Mouse (Mus musculus): ENCODE data around the gene Socs1. TPM values are rescaled to one million over a fixed set of nuclear protein-coding genes. Genes with fewer than 3 reads are reported as not detected.

The Socs1 gene
- total and polyA plus RNA-seq, 3 experiments, result 1.6 to 13.0 (median 6.2) TPM

DNA sequence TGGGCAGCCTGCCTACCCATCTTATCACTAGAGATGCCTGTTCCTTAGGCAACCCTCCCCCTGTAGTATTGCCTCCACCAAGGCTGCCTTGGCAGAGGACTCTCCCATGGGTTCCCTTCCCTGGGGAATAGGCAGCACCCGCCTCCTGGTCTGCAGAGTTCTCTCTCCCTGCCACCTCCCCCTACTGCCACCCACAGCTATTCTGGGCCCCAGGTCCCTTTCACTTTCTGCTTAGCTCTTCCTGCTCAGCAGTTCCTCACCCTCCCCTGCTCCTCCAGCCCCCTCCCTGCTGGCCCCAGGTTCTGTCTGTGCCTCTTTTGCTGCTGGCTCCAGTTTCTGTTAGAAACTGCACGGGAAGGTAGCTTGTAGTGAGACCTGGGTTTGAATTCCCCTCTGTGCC is 15.7 kb downstream of the Socs1 start:
- TF ChIP-seq TAL1 (conservative IDR thresholded peaks at IDR 0.05; ENCODE audit: low read depth, low read length) (no peak), CTCF (IDR thresholded peaks at IDR 0.05; ENCODE audit: low read depth, low read length) (no peak), POLR2AphosphoS5 (IDR thresholded peaks at IDR 0.05; ENCODE audit: insufficient replicate concordance, low read depth, low read length) (no peak), GATA2 (IDR thresholded peaks at IDR 0.05; ENCODE audit: borderline replicate concordance, low read depth, low read length) (no peak), GATA1 (IDR thresholded peaks at IDR 0.05; ENCODE audit: borderline replicate concordance, low read length) (no peak)
- no peak for ATAC-seq (ENCODE audit: extremely low read depth, insufficient number of reproducible peaks, low FRiP score, poor library complexity, severe bottlenecking)
- Histone ChIP-seq H3K9me3 (replicated peaks) (no peaks in the 10 kb centered on the region), H3K36me3 (replicated peaks) (no peaks in the 10 kb centered on the region), H3K4me3 (ENCODE audit: low read depth, low read length) (peak overlapping the region; percentile 66; the same call in 1 of the 2 replicates), H3K27me3 (ENCODE audit: insufficient read depth, low read length) (peaks cover 3% of the 10 kb centered on the region; the same call in 1 of the 2 replicates), H3K4me1 (ENCODE audit: insufficient read depth, low read depth, low read length) (peaks cover 90% of the 10 kb centered on the region)
- DNase-seq (ENCODE audit: low spot score), result peak; percentile 51

DNA sequence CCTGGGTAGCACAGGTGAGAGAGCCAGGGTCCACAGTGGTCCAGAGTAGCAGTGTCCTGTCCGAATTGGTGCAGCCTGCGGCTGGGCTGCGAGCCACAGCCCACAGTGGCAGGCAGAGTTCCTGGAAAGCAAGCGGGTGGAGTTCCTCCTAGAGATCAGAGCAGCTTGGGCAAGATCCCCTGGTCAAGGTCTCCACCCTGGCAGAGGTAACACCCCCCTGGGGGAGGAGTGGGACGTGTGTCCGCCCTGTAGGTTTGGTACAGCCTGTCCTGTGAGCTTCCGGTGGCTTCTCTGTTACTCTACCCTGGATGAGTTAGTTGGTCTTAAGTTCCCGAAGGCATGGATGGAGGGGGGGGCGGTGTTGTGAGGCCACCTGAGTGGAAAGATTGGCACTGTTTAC is 16.5 kb downstream of the Socs1 start:
- peak; percentile 33 for DNase-seq (ENCODE audit: low spot score)
- Histone ChIP-seq H3K36me3 (replicated peaks) (no peaks in the 10 kb centered on the region), H3K27me3 (ENCODE audit: insufficient read depth, low read length) (peaks cover 3% of the 10 kb centered on the region; the same call in 1 of the 2 replicates), H3K4me1 (ENCODE audit: insufficient read depth, low read depth, low read length) (peaks cover 90% of the 10 kb centered on the region), H3K4me3 (ENCODE audit: low read depth, low read length) (peak overlapping the region; percentile 66; the same call in 1 of the 2 replicates), H3K9me3 (replicated peaks) (no peaks in the 10 kb centered on the region)
- TF ChIP-seq POLR2AphosphoS5 (IDR thresholded peaks at IDR 0.05; ENCODE audit: insufficient replicate concordance, low read depth, low read length) (no peak), TAL1 (conservative IDR thresholded peaks at IDR 0.05; ENCODE audit: low read depth, low read length) (no peak), GATA2 (IDR thresholded peaks at IDR 0.05; ENCODE audit: borderline replicate concordance, low read depth, low read length) (no peak), GATA1 (IDR thresholded peaks at IDR 0.05; ENCODE audit: borderline replicate concordance, low read length) (no peak)
- peak; percentile 42 for ATAC-seq (ENCODE audit: extremely low read depth, insufficient number of reproducible peaks, low FRiP score, poor library complexity, severe bottlenecking)

DNA sequence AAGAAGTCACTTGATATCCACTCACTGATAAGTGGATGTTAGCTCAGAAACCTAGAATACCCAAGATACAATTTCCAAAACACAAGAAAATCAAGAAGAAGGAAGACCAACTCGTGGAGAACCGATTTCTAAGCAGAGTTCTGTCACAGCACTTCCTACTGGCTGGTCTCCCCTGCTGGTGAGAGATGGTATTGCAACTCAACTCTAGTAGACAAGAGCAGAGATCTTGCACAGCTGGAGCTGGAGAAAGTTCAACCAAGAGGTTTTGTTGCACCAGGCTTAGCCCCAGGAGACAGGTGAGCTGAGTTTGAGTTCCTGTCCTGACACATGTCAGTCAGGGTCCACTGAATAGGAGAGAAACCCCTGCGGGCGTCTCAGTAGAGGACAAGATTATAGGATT is 18.2 kb downstream of the Socs1 start:
- peaks cover 7% of the 10 kb centered on the region; the same call in 1 of the 2 replicates for H3K27me3 ChIP-seq (ENCODE audit: insufficient read depth, low read length)
- TF ChIP-seq CTCF (IDR thresholded peaks at IDR 0.05; ENCODE audit: low read depth, low read length), result peak; percentile 89
- no peak for TF ChIP-seq GATA1 (IDR thresholded peaks at IDR 0.05; ENCODE audit: borderline replicate concordance, low read length)
- ATAC-seq (ENCODE audit: extremely low read depth, insufficient number of reproducible peaks, low FRiP score, poor library complexity, severe bottlenecking) (no peak), DNase-seq (ENCODE audit: low spot score) (no peak)
- H3K36me3 ChIP-seq (replicated peaks), result no peaks in the 10 kb centered on the region
- H3K9me3 ChIP-seq (replicated peaks), result no peaks in the 10 kb centered on the region
- H3K4me3 ChIP-seq (ENCODE audit: low read depth, low read length), result no peak overlapping the region
- H3K4me1 ChIP-seq (ENCODE audit: insufficient read depth, low read depth, low read length), result peaks cover 89% of the 10 kb centered on the region

DNA sequence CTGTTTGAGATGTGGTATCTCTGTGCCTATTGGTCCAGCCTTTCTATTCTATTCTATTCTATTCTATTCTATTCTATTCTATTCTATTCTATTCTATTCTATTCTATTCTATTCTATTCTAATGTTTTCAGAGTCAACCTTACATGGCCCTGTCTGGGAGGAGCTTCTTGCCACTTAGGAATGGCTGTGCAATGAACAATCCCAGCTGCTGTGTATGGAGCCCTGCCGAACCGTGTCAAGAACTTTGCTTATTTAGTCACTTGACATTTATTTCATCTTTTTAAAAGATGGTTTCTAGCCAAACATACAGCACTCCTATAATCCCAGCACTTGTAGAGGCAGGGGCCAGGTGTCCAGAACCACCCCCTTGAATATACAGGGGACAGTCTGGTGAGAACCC is 21.0 kb downstream of the Socs1 start:
- ATAC-seq (ENCODE audit: extremely low read depth, insufficient number of reproducible peaks, low FRiP score, poor library complexity, severe bottlenecking) (no peak), DNase-seq (ENCODE audit: low spot score) (no peak)
- no peaks in the 10 kb centered on the region for H3K36me3 ChIP-seq (replicated peaks)
- no peaks in the 10 kb centered on the region for H3K9me3 ChIP-seq (replicated peaks)
- no peak overlapping the region for H3K4me3 ChIP-seq (ENCODE audit: low read depth, low read length)
- H3K4me1 ChIP-seq (ENCODE audit: insufficient read depth, low read depth, low read length), result peaks cover 84% of the 10 kb centered on the region
- TF ChIP-seq CTCF (IDR thresholded peaks at IDR 0.05; ENCODE audit: low read depth, low read length), result no peak
- no peak for TF ChIP-seq GATA2 (IDR thresholded peaks at IDR 0.05; ENCODE audit: borderline replicate concordance, low read depth, low read length)
- TF ChIP-seq GATA1 (IDR thresholded peaks at IDR 0.05; ENCODE audit: borderline replicate concordance, low read length), result no peak
- TF ChIP-seq TAL1 (conservative IDR thresholded peaks at IDR 0.05; ENCODE audit: low read depth, low read length), result no peak
- no peak for TF ChIP-seq POLR2AphosphoS5 (IDR thresholded peaks at IDR 0.05; ENCODE audit: insufficient replicate concordance, low read depth, low read length)
- peaks cover 16% of the 10 kb centered on the region for H3K27me3 ChIP-seq (ENCODE audit: insufficient read depth, low read length)

DNA sequence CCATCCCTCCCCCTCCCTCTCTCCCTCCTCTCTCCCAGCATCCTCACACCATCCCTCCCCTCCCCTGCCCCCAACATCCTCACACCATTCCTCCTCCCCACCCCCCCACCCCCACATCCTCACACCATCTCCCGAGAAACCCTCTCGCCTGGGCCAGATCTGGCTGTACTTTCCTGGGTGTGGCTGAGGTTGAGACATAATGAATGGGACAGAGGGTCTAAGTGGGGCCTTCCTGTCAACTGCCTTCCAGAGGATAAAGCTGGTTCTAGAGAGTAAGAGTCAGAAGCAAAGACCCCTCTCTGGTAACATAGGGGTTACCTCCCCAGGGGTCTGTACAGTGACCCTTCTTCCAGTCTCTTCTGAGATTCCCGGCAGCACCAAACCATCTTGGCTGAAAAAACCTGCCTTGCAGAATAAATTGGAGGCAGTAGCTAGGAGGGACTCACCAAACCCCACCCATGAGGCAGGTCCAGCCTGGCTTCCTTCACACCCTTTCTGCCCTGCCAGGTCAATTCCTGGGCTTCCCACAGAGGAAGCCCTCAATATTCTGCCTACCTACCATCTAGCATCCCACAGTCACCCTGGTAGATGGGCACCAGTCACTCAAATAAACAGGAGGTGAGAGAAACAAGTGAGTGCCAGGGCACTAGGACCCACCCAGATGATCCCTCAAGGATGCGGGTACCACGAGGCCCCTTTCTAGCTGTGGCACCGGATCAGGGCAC is 21.6 kb downstream of the Socs1 start:
- no peak for TF ChIP-seq GATA2 (IDR thresholded peaks at IDR 0.05; ENCODE audit: borderline replicate concordance, low read depth, low read length)
- TF ChIP-seq TAL1 (conservative IDR thresholded peaks at IDR 0.05; ENCODE audit: low read depth, low read length), result no peak
- TF ChIP-seq POLR2AphosphoS5 (IDR thresholded peaks at IDR 0.05; ENCODE audit: insufficient replicate concordance, low read depth, low read length), result no peak
- no peak for TF ChIP-seq GATA1 (IDR thresholded peaks at IDR 0.05; ENCODE audit: borderline replicate concordance, low read length)
- no peak for TF ChIP-seq CTCF (IDR thresholded peaks at IDR 0.05; ENCODE audit: low read depth, low read length)
- H3K4me1 ChIP-seq (ENCODE audit: insufficient read depth, low read depth, low read length), result peaks cover 84% of the 10 kb centered on the region
- peaks cover 22% of the 10 kb centered on the region for H3K27me3 ChIP-seq (ENCODE audit: insufficient read depth, low read length)
- H3K9me3 ChIP-seq (replicated peaks), result no peaks in the 10 kb centered on the region
- ATAC-seq (ENCODE audit: extremely low read depth, insufficient number of reproducible peaks, low FRiP score, poor library complexity, severe bottlenecking) (no peak), DNase-seq (ENCODE audit: low spot score) (no peak)
- no peak overlapping the region for H3K4me3 ChIP-seq (ENCODE audit: low read depth, low read length)
- no peaks in the 10 kb centered on the region for H3K36me3 ChIP-seq (replicated peaks)

DNA sequence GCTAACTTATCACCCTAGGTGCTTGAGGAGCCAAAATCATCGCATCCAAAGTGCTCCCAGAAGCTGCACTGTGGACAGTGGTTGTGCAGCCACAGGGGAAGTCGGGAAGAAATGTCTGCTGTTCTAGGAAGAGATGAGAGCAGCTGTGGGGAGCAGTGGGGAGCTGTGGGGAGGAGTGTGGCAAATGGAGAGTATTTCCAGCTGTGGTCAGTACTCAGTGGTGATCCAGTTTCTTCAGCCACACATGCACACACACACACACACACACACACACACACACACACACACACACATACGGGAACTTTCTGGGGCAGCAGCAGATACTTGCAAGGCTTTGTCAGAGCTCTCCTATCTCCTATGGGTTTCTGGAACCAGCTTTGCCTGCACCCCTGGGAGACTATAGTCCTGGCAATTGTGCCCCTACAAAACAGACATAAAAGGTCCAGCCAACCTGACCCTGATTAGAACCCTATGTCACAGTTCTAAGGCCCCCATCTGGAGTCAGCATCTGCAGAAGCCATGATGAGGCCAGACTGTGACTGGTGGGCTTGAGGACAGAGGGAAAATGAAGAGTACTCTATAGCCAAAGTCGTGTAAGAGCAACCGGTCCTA is 22.7 kb downstream of the Socs1 start:
- peaks cover 84% of the 10 kb centered on the region for H3K4me1 ChIP-seq (ENCODE audit: insufficient read depth, low read depth, low read length)
- TF ChIP-seq TAL1 (conservative IDR thresholded peaks at IDR 0.05; ENCODE audit: low read depth, low read length), result no peak
- no peak for TF ChIP-seq POLR2AphosphoS5 (IDR thresholded peaks at IDR 0.05; ENCODE audit: insufficient replicate concordance, low read depth, low read length)

More for the DNA sequence above, 22.7 kb downstream of the Socs1 start:
- H3K27me3 ChIP-seq (ENCODE audit: insufficient read depth, low read length), result peaks cover 28% of the 10 kb centered on the region
- DNase-seq (ENCODE audit: low spot score) (no peak), ATAC-seq (ENCODE audit: extremely low read depth, insufficient number of reproducible peaks, low FRiP score, poor library complexity, severe bottlenecking) (no peak)
- H3K4me3 ChIP-seq (ENCODE audit: low read depth, low read length), result no peak overlapping the region
- no peaks in the 10 kb centered on the region for H3K36me3 ChIP-seq (replicated peaks)
- no peaks in the 10 kb centered on the region for H3K9me3 ChIP-seq (replicated peaks)

All from G1E (cell line).